Mouse (Mus musculus) intestine, embryonic 14.5 days (tissue): ENCODE results near the gene March8. TPM values are rescaled to one million over a fixed set of nuclear protein-coding genes. Genes with fewer than 3 reads are reported as not detected.

Experiments
- ATAC-seq: fragments of 200-750 bp; cut with Nextera tagmentation; replicated peaks from 2 replicates; pipeline ENCODE4 v1.8.0; 2017; ENCODE audit warnings: low read depth, moderate number of reproducible peaks, moderate TSS enrichment, moderate library complexity; ENCODE audit not compliant: low FRiP score, low TSS enrichment
- DNase-seq: peaks from one replicate; pipeline ENCODE4 v3.0.0-alpha.2; 2018; ENCODE audit warnings: low spot score
- H3K27ac ChIP-seq: fragments of 300-500 bp; sonication (generic); 2 replicates; pipeline ENCODE4 v1.5.1; 2014; ENCODE audit warnings: low read depth, mild to moderate bottlenecking, control low read depth
- H3K27me3 ChIP-seq: fragments of 300-500 bp; sonication (generic); replicated peaks from 2 replicates; pipeline ENCODE4 v1.6.1; 2014; ENCODE audit warnings: low read length, control low read depth; ENCODE audit not compliant: control insufficient read depth, insufficient read depth
- H3K36me3 ChIP-seq: fragments of 300-500 bp; sonication (generic); 2 replicates; pipeline ENCODE4 v1.6.1; 2014; ENCODE audit warnings: low read length, control low read depth; ENCODE audit not compliant: control insufficient read depth, insufficient read depth
- H3K4me1 ChIP-seq: fragments of 300-500 bp; sonication (generic); replicated peaks from 2 replicates; pipeline ENCODE4 v1.6.1; 2014; ENCODE audit warnings: low read length, control low read depth, mixed read lengths; ENCODE audit not compliant: control insufficient read depth, insufficient read depth
- H3K4me2 ChIP-seq: fragments of 300-500 bp; sonication (generic); 2 replicates; pipeline ENCODE4 v1.6.1; 2014; ENCODE audit warnings: low read length
- H3K4me3 ChIP-seq: fragments of 300-500 bp; sonication (generic); 2 replicates; pipeline ENCODE4 v1.5.1; 2014; ENCODE audit warnings: low read depth, low read length, control low read depth, mixed read lengths
- H3K9ac ChIP-seq: fragments of 300-500 bp; sonication (generic); 2 replicates; pipeline ENCODE4 v1.6.1; 2014; ENCODE audit warnings: mild to moderate bottlenecking, low read length
- H3K9me3 ChIP-seq: fragments of 300-500 bp; sonication (generic); 2 replicates; pipeline ENCODE4 v1.6.1; 2016; ENCODE audit warnings: low read length, control low read depth; ENCODE audit not compliant: control insufficient read depth
- WGBS: fragments of 180-500 bp; shearing (Covaris S2); extraction: QIAGEN DNeasy Blood & Tissue Kit; methylation state at CpG from one replicate; pipeline ENCODE4 v1.1.7; 2014; 5-methylcytosine and 5-hydroxymethylcytosine counted together
- polyA plus RNA-seq: library from polyadenylated mRNA; unstranded; fragments of >200 nt; fragmentation: Nextera tagmentation; extraction: Ambion mirVana; gene quantifications from 2 replicates; pipeline ENCODE4 v1.2.1, GENCODE M21; 2014

March8 gene
- polyA plus RNA-seq, 1 experiment from 2014 or later: 30.8 TPM

GRCm38 (mm10) chr6:116361463-116361862, 23.6 kb downstream of the March8 start:
- H3K9me3 ChIP-seq: no peaks in the 10 kb centered on the region
- DNase-seq (no peak), ATAC-seq (no peak)
- WGBS: 67% methylated on average over 3 of the region's 3 CpGs
- no peaks in the 10 kb centered on the region for H3K4me1 ChIP-seq
- no peaks in the 10 kb centered on the region for H3K27me3 ChIP-seq
- no peak overlapping the region for H3K4me2 ChIP-seq
- no peak overlapping the region for H3K27ac ChIP-seq
- H3K4me3 ChIP-seq: no peak overlapping the region
- no peaks in the 10 kb centered on the region for H3K36me3 ChIP-seq
- H3K9ac ChIP-seq: no peak overlapping the region

- ATAC-seq (no peak), DNase-seq (no peak)
- no peaks in the 10 kb centered on the region for H3K36me3 ChIP-seq
- no peaks in the 10 kb centered on the region for H3K9me3 ChIP-seq
- no peak overlapping the region for H3K4me2 ChIP-seq
- no peak overlapping the region for H3K4me3 ChIP-seq
- no peaks in the 10 kb centered on the region for H3K27me3 ChIP-seq
- WGBS: 85% methylated on average over 4 of the region's 4 CpGs
- no peaks in the 10 kb centered on the region for H3K4me1 ChIP-seq
- H3K9ac ChIP-seq: no peak overlapping the region
- no peak overlapping the region for H3K27ac ChIP-seq
Observed at GRCm38 (mm10) chr6:116361993-116362392, 24.2 kb downstream of the March8 start.

DNA sequence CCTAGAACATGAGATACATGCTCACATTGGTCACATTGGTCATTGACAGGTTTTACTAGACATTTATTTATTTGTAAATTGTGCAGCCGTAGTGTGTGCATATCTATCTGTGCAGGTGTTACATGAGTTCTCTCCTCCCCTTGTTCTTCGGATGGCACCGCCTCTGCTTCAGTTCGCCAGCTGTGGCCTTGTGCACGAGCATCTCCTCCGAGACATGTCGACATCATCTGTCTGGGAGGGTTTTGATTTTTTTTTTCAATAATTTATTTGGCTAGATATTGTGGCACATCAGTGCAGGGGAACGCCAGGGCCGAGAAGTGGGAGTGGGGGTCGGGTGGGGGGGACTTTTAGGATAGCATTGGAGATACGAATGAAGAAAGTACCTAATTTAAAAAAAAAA, 30.1 kb downstream of the March8 start:
- no peak overlapping the region for H3K27ac ChIP-seq
- no peak overlapping the region for H3K4me2 ChIP-seq
- no peak overlapping the region for H3K9ac ChIP-seq
- H3K27me3 ChIP-seq: no peaks in the 10 kb centered on the region
- DNase-seq (no peak), ATAC-seq (no peak)
- H3K4me1 ChIP-seq: no peaks in the 10 kb centered on the region
- H3K4me3 ChIP-seq: no peak overlapping the region
- no peaks in the 10 kb centered on the region for H3K9me3 ChIP-seq
- H3K36me3 ChIP-seq: no peaks in the 10 kb centered on the region
- WGBS: 88% methylated on average over 11 of the region's 11 CpGs

GRCm38 (mm10) chr6:116369811-116370210, 32.0 kb downstream of the March8 start:
- H3K27me3 ChIP-seq: no peaks in the 10 kb centered on the region
- H3K9ac ChIP-seq: no peak overlapping the region
- no peak for DNase-seq
- H3K27ac ChIP-seq: no peak overlapping the region
- no peak for ATAC-seq
- no peak overlapping the region for H3K4me3 ChIP-seq
- H3K9me3 ChIP-seq: no peaks in the 10 kb centered on the region
- H3K36me3 ChIP-seq: no peaks in the 10 kb centered on the region
- WGBS: 96% methylated on average over 1 of the region's 1 CpGs
- no peak overlapping the region for H3K4me2 ChIP-seq
- no peaks in the 10 kb centered on the region; the same call in 1 of the 2 replicates for H3K4me1 ChIP-seq

DNA sequence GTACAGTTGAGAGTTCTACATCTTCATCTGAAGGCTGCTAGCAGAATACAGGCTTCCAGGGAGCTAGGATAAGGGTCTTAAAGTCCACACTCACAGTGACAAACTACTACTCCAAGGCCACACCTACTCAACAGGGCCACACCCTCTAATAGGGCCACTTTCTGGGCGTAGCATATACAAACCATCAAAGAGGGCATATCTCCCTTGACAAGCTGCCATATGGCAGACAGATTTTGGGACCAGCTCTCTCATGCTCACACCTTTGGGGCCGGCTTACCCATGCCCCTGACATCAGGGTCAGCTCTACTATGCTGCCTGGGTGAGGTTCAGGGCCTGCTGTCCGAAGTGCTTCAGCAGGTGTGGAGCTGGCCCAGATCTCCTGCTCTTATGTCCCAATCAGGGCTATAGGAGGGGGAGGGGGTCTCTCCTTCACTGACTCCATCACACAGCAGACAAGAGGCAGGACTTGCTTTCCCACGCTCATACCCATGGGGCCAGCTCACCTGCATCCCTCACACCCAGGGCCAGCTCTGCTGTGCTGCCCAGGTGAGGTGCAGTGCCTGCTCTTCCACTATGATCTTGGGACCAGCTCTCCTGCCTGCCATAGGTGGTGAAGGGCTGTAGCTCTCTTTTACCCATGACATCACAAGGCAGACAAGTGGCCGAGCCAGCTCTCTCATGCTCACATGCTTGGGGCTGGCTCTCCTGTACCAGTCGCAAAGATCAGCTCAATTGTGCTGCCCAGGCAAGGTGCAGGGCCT, 32.6 kb downstream of the March8 start:
- Histone ChIP-seq H3K27ac (no peak overlapping the region), H3K4me3 (no peak overlapping the region), H3K9me3 (no peaks in the 10 kb centered on the region), H3K4me2 (no peak overlapping the region), H3K9ac (no peak overlapping the region), H3K36me3 (no peaks in the 10 kb centered on the region), H3K27me3 (no peaks in the 10 kb centered on the region), H3K4me1 (no peaks in the 10 kb centered on the region; the same call in 1 of the 2 replicates)
- DNase-seq: no peak
- ATAC-seq: no peak
- 79% methylated on average over 6 of the region's 6 CpGs for WGBS

GRCm38 (mm10) chr6:116371500-116371899, 33.7 kb downstream of the March8 start:
- H3K4me2 ChIP-seq: no peak overlapping the region
- H3K9ac ChIP-seq: no peak overlapping the region
- H3K4me1 ChIP-seq: no peaks in the 10 kb centered on the region; the same call in 1 of the 2 replicates
- H3K27ac ChIP-seq: no peak overlapping the region
- no peak for DNase-seq
- no peak for ATAC-seq
- H3K4me3 ChIP-seq: no peak overlapping the region
- WGBS: 80% methylated on average over 3 of the region's 3 CpGs
- no peaks in the 10 kb centered on the region for H3K9me3 ChIP-seq
- H3K36me3 ChIP-seq: no peaks in the 10 kb centered on the region
- H3K27me3 ChIP-seq: no peaks in the 10 kb centered on the region

GRCm38 (mm10) chr6:116374136-116374535, 36.3 kb downstream of the March8 start:
- Histone ChIP-seq H3K4me3 (no peak overlapping the region), H3K27me3 (no peaks in the 10 kb centered on the region), H3K9me3 (no peaks in the 10 kb centered on the region), H3K4me1 (no peaks in the 10 kb centered on the region; the same call in 1 of the 2 replicates), H3K4me2 (no peak overlapping the region), H3K36me3 (no peaks in the 10 kb centered on the region), H3K9ac (no peak overlapping the region), H3K27ac (no peak overlapping the region)
- WGBS: 68% methylated on average over 1 of the region's 1 CpGs
- DNase-seq: no peak
- no peak for ATAC-seq

DNA sequence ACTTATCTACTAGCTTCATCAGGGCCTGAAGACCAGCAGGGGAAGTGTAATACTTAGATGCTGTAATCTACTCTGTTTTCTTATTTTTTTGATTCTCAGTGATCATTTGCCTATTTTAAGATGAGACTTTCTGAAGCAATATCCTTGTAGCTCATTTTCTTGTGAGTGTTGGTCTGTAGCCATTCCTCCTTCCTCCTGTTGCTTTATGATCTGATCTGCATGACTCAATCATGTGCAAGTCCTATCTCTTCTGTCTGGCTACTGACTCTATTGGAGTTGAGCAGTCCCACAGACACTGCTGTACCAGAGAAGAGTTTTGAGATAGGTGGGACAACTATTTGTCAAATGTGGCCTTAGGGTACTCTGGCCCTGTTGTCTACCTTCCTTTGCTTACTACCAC, 36.8 kb downstream of the March8 start:
- Histone ChIP-seq H3K4me2 (no peak overlapping the region), H3K27ac (no peak overlapping the region), H3K9ac (no peak overlapping the region), H3K9me3 (no peaks in the 10 kb centered on the region), H3K36me3 (no peaks in the 10 kb centered on the region), H3K4me1 (no peaks in the 10 kb centered on the region; the same call in 1 of the 2 replicates), H3K4me3 (no peak overlapping the region), H3K27me3 (no peaks in the 10 kb centered on the region)
- ATAC-seq (no peak), DNase-seq (no peak)

GRCm38 (mm10) chr6:116378892-116379291, 41.1 kb downstream of the March8 start:
- 88% methylated on average over 7 of the region's 7 CpGs for WGBS
- no peaks in the 10 kb centered on the region for H3K9me3 ChIP-seq
- no peaks in the 10 kb centered on the region for H3K27me3 ChIP-seq
- H3K27ac ChIP-seq: no peak overlapping the region
- ATAC-seq: no peak
- no peaks in the 10 kb centered on the region for H3K36me3 ChIP-seq
- H3K4me2 ChIP-seq: no peak overlapping the region
- DNase-seq: no peak
- no peaks in the 10 kb centered on the region; the same call in 1 of the 2 replicates for H3K4me1 ChIP-seq
- H3K4me3 ChIP-seq: no peak overlapping the region
- no peak overlapping the region for H3K9ac ChIP-seq
